Mouse (Mus musculus) G1E (cell line): ENCODE measurements around the gene Mdm4. TPM values are rescaled to one million over a fixed set of nuclear protein-coding genes. Genes with fewer than 3 reads are reported as not detected.
"Not testable (repeated sequence)": the region's sequence is repeated elsewhere in the genome, so short reads cannot be mapped to it uniquely, and the experiment has no call there.

Experiments
- ATAC-seq: 2 replicates; pipeline ENCODE4 v1.8.0; 2016; ENCODE audit warnings: mild to moderate bottlenecking; ENCODE audit not compliant: insufficient number of reproducible peaks, poor library complexity, low FRiP score, severe bottlenecking; ENCODE audit errors: extremely low read depth
- DNase-seq: peaks from one replicate; pipeline ENCODE4 v3.0.0; 2012; ENCODE audit warnings: low spot score
- H3K27me3 ChIP-seq: 2 replicates; pipeline ENCODE4 v1.6.1; 2012; ENCODE audit warnings: mild to moderate bottlenecking, low read length, inconsistent platforms; ENCODE audit not compliant: insufficient read depth
- H3K36me3 ChIP-seq: replicated peaks from 2 replicates; pipeline ENCODE3; 2012; ENCODE audit warnings: mild to moderate bottlenecking, inconsistent platforms
- H3K4me1 ChIP-seq: 2 replicates; pipeline ENCODE4 v1.6.1; 2012; ENCODE audit warnings: low read depth, low read length, inconsistent platforms, mixed read lengths; ENCODE audit not compliant: insufficient read depth
- H3K4me3 ChIP-seq: 2 replicates; pipeline ENCODE4 v1.5.1; 2012; ENCODE audit warnings: low read depth, mild to moderate bottlenecking, inconsistent platforms, low read length, moderate library complexity, mixed read lengths
- H3K9me3 ChIP-seq: replicated peaks from 2 replicates; pipeline ENCODE4 v1.6.1; 2012; ENCODE audit warnings: inconsistent platforms
- CTCF ChIP-seq: IDR thresholded peaks from 2 replicates; pipeline ENCODE4 v1.5.1; 2012; ENCODE audit warnings: low read depth, low read length, inconsistent platforms, mixed read lengths
- GATA1 ChIP-seq: IDR thresholded peaks from 2 replicates; pipeline ENCODE4 v1.6.1; 2012; ENCODE audit warnings: borderline replicate concordance, low read length, inconsistent platforms, mixed read lengths
- GATA2 ChIP-seq: IDR thresholded peaks from 2 replicates; pipeline ENCODE4 v1.6.1; 2012; ENCODE audit warnings: low read depth, low read length, inconsistent platforms, borderline replicate concordance
- POLR2AphosphoS5 ChIP-seq: IDR thresholded peaks from 2 replicates; pipeline ENCODE4 v1.6.1; 2012; ENCODE audit warnings: low read depth, low read length, inconsistent platforms; ENCODE audit not compliant: insufficient replicate concordance
- TAL1 ChIP-seq: conservative IDR thresholded peaks from 2 replicates; pipeline ENCODE4 v1.6.1; 2012; ENCODE audit warnings: low read depth, low read length, inconsistent platforms, mixed read lengths
- polyA plus RNA-seq: library from polyadenylated mRNA; stranded (reverse); fragments of >175 nt; gene quantifications from 2 replicates; pipeline ENCODE4 v1.2.3, GENCODE M21; 2012
- total RNA-seq, 2 experiments: library from RNA; stranded (forward) in 1 of 2; stranded (reverse) in 1 of 2; fragments of 200-1000 nt in 1 of 2; fragments of >200 nt in 1 of 2; fragmentation: Nextera tagmentation in 1 of 2; gene quantifications; 2 replicates each; pipeline ENCODE4 v1.2.3; 2014 to 2017

Gene Mdm4
- total and polyA plus RNA-seq, 3 experiments: 87.3 to 378 (median 219) TPM

DNA sequence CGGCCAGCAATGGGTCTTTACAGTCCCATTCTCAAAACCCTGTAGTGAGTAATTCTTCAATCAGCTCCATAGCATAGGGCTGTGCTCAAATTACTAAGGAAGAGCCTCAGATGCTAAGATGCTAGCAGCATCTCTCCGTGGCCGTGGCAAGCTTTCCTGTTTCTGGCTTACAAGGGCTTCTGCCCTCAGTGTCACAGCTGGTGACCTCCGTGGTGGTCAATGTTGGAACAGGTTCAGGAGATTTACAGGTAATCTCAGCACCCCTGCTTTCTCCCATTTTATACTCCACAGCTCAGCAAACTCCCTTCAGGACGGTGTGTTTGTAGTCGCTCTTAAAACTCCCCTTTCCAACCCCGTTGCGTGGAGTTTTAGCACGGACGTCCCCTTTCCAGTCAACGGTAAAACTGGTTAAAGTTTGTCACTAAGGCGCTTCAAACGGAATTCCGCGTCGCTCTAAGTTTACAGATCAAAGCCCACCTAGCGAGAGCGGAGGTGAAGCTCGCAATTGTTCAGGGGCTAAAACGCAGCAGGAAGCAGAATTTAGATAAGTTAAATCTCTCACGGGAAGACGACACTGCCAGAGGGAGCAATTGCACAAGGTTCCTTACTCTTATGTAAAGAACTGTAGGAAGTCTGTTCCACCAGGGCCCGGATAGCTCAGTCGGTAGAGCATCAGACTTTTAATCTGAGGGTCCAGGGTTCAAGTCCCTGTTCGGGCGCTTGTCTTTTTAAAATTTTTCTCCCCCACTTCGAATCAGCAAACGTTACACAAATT, 3.1 kb upstream of the Mdm4 start:
- DNase-seq (peak; percentile 60), ATAC-seq (peak; percentile 71)
- Histone ChIP-seq H3K36me3 (no peaks in the 10 kb centered on the region), H3K4me3 (peak overlapping the region; percentile 72), H3K4me1 (peaks cover 21% of the 10 kb centered on the region), H3K27me3 (no peaks in the 10 kb centered on the region), H3K9me3 (no peaks in the 10 kb centered on the region)
- TF ChIP-seq TAL1 (no peak), POLR2AphosphoS5 (no peak), GATA1 (no peak), CTCF (no peak), GATA2 (no peak)

DNA sequence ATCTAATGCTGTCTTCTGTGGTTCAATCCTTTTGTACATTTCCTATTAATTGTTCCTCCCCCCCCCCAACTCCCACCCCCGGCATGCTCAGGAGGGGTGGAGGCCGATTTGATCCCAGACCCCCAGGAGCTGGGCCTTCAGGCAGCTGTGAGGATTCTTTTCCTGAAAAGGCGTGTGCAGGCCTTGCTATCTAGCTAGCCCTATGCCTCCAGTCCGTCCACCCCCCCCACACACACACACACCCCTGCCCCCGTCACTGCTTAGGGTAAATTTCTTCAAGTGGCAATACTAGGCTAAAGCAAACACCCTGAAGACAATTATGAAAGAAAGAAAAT, 2.6 kb upstream of the Mdm4 start:
- Histone ChIP-seq H3K4me1 (peaks cover 26% of the 10 kb centered on the region), H3K9me3 (no peaks in the 10 kb centered on the region), H3K4me3 (peak overlapping the region; percentile 72), H3K27me3 (no peaks in the 10 kb centered on the region), H3K36me3 (no peaks in the 10 kb centered on the region)
- no peak for ATAC-seq
- TF ChIP-seq CTCF (no peak), GATA2 (no peak), TAL1 (no peak), POLR2AphosphoS5 (no peak), GATA1 (no peak)
- no peak for DNase-seq

DNA sequence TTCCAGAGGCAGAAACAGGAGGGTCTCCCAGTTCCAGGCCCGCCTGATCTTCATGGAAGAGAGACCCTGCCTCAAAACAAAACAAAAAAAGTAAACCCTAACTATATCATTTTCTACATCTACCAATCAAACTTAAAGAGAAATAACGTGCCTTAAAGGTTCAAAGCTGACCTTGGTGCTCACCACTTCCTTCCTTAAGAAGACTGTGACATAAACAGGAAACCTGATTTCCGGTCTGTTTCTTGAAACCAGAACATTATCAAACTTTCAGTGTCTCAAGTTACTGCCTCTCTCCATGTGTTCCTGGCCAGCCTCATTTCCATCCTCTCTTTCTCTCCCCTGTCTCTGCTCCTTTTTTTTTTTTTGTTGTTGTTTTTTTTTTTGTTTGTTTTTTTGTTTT, 617 bp downstream of the Mdm4 start:
- Histone ChIP-seq H3K4me1 (peaks cover 40% of the 10 kb centered on the region), H3K36me3 (no peaks in the 10 kb centered on the region), H3K4me3 (no peak overlapping the region), H3K27me3 (no peaks in the 10 kb centered on the region), H3K9me3 (no peaks in the 10 kb centered on the region)
- DNase-seq: no peak
- ATAC-seq: no peak
- no peak for TF ChIP-seq POLR2AphosphoS5
- TF ChIP-seq TAL1: no peak
- no peak for TF ChIP-seq GATA1
- TF ChIP-seq CTCF: no peak
- TF ChIP-seq GATA2: no peak

DNA sequence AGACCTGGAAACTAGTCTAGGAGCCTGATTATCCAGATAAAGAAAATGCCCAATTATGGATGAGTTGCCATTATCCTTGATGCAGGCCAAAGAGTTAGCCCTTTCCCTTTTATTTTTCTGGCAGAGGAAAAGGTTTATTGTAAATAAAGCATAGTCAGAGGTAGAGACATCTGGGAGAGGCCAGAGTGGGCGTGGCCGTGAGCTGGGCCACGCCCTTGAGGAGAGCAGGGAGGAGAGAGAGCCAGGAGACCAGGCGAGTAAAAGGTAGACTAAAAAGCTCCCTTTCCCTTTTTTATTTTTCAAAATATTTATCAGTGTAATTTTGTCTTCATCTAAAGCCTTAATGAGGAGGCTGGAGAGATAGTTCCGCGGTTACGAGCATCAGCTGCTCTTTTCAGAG, 2.4 kb downstream of the Mdm4 start:
- ATAC-seq (peak; percentile 43; the same call in 1 of the 2 replicates), DNase-seq (peak; percentile 69)
- Histone ChIP-seq H3K4me3 (no peak overlapping the region; the same call in 1 of the 2 replicates), H3K9me3 (no peaks in the 10 kb centered on the region), H3K27me3 (no peaks in the 10 kb centered on the region), H3K36me3 (no peaks in the 10 kb centered on the region), H3K4me1 (peaks cover 40% of the 10 kb centered on the region)
- TF ChIP-seq POLR2AphosphoS5 (no peak), GATA2 (no peak), GATA1 (no peak), CTCF (no peak), TAL1 (no peak)

DNA sequence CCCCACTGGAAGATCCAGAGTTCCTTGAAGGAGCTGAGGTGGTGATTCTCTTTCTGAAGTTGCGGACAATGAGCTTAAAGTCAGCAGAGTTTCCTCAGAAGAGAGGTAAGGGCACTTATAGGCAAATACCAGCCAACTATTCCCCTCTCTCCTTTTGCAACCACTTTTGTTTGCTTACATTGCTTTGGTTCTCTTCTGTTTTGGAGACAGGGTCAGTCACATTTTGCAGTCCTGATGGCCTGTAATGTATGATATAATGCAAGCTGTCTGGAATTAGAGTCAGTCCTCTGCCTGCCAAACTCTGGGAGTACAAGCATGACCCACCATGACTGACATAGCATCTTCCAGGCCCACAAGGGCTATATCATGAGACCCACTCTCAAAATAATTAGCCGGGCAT, 3.2 kb downstream of the Mdm4 start:
- no peaks in the 10 kb centered on the region for H3K9me3 ChIP-seq
- no peak for ATAC-seq
- no peak overlapping the region for H3K4me3 ChIP-seq
- peaks cover 4% of the 10 kb centered on the region for H3K36me3 ChIP-seq
- no peaks in the 10 kb centered on the region for H3K27me3 ChIP-seq
- peaks cover 33% of the 10 kb centered on the region for H3K4me1 ChIP-seq
- DNase-seq: no peak
- no peak for TF ChIP-seq TAL1
- TF ChIP-seq POLR2AphosphoS5: no peak
- no peak for TF ChIP-seq CTCF
- TF ChIP-seq GATA1: no peak
- no peak for TF ChIP-seq GATA2

DNA sequence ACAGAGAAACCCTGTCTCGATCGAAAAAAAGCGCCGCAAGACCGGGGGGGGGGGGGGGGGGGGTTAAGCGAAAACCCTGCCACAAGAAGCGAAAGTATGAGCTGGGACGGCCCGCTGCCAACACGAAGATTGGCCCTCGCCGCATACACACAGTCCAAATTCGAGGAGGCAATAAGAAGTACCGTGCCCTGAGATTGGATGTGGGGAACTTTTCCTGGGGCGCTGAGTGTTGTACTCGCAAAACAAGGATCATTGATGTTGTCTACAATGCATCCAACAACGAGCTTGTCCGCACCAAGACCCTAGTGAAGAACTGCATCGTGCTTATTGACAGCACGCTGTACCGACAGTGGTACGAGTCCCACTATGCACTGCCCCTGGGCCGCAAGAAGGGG, 4.6 kb downstream of the Mdm4 start:
- Histone ChIP-seq H3K4me3 (peak overlapping the region; percentile 88), H3K4me1 (peaks cover 42% of the 10 kb centered on the region), H3K36me3 (peaks cover 12% of the 10 kb centered on the region)
- not testable (repeated sequence) for ATAC-seq, DNase-seq, H3K27me3 ChIP-seq, H3K9me3 ChIP-seq
